Mouse (Mus musculus) forebrain, embryonic 16.5 days (tissue): ENCODE data around the gene Crebbp. TPM values are rescaled to one million over a fixed set of nuclear protein-coding genes. Genes with fewer than 3 reads are reported as not detected.
A peak's percentile ranks its signal among the peaks of the same experiment; 100 is the strongest.
"Not testable (repeated sequence)": the region's sequence is repeated elsewhere in the genome, so short reads cannot be mapped to it uniquely, and the experiment has no call there.

ENCODE experiments used
- ATAC-seq: fragments of 200-750 bp; cut with Nextera tagmentation; 2 replicates; pipeline ENCODE4 v1.8.0; 2017; ENCODE audit warnings: mild to moderate bottlenecking, moderate library complexity
- H3K27ac ChIP-seq: fragments of 300-500 bp; sonication (generic); 2 replicates; pipeline ENCODE4 v1.5.1; 2014; ENCODE audit warnings: low read length, control low read depth
- H3K27me3 ChIP-seq: fragments of 300-500 bp; sonication (generic); replicated peaks from 2 replicates; pipeline ENCODE4 v1.6.1; 2014; ENCODE audit warnings: low read length; ENCODE audit not compliant: control insufficient read depth, insufficient read depth
- H3K36me3 ChIP-seq: fragments of 300-500 bp; sonication (generic); 2 replicates; pipeline ENCODE4 v1.6.1; 2014; ENCODE audit not compliant: control insufficient read depth, insufficient read depth
- H3K4me1 ChIP-seq: fragments of 300-500 bp; sonication (generic); replicated peaks from 2 replicates; pipeline ENCODE4 v1.6.1; 2014; ENCODE audit warnings: low read length; ENCODE audit not compliant: control insufficient read depth, insufficient read depth
- H3K4me2 ChIP-seq: fragments of 300-500 bp; sonication (generic); 2 replicates; pipeline ENCODE4 v1.6.1; 2014; ENCODE audit warnings: mild to moderate bottlenecking, low read length, control low read depth
- H3K4me3 ChIP-seq: fragments of 300-500 bp; sonication (generic); replicated peaks from 2 replicates; pipeline ENCODE4 v1.5.1; 2014; ENCODE audit warnings: mild to moderate bottlenecking, low read length, control low read depth
- H3K9ac ChIP-seq: fragments of 300-500 bp; sonication (generic); replicated peaks from 2 replicates; pipeline ENCODE4 v1.6.1; 2014; ENCODE audit warnings: low read depth, low read length, control low read depth
- H3K9me3 ChIP-seq: fragments of 300-500 bp; sonication (generic); 2 replicates; pipeline ENCODE4 v1.6.1; 2016; ENCODE audit warnings: low read length; ENCODE audit not compliant: control insufficient read depth
- WGBS: fragments of 180-500 bp; shearing (Covaris S2); extraction: QIAGEN DNeasy Blood & Tissue Kit; methylation state at CpG from one replicate; pipeline ENCODE4 v1.1.7; 2014; 5-methylcytosine and 5-hydroxymethylcytosine counted together
- polyA plus RNA-seq: library from polyadenylated mRNA; unstranded; fragments of >200 nt; fragmentation: Nextera tagmentation; extraction: Ambion mirVana; gene quantifications from 2 replicates; pipeline ENCODE4 v1.2.1, GENCODE M21; 2015

Gene Crebbp
- polyA plus RNA-seq, 1 experiment from 2014 or later: 47.4 TPM

- Histone ChIP-seq H3K9ac (no peak overlapping the region), H3K4me3 (no peak overlapping the region), H3K4me1 (no peaks in the 10 kb centered on the region), H3K27ac (no peak overlapping the region), H3K4me2 (no peak overlapping the region), H3K36me3 (peaks cover 42% of the 10 kb centered on the region), H3K27me3 (no peaks in the 10 kb centered on the region), H3K9me3 (no peaks in the 10 kb centered on the region)
- WGBS: 96% methylated on average over 1 of the region's 1 CpGs
- ATAC-seq: no peak
Measured at GRCm38 (mm10) chr16:4097521-4097920, 116.3 kb downstream of the Crebbp start.

- no peak overlapping the region for H3K4me2 ChIP-seq
- no peaks in the 10 kb centered on the region for H3K4me1 ChIP-seq
- no peaks in the 10 kb centered on the region for H3K27me3 ChIP-seq
- no peak overlapping the region for H3K27ac ChIP-seq
- H3K9me3 ChIP-seq: no peaks in the 10 kb centered on the region
- H3K9ac ChIP-seq: no peak overlapping the region
- H3K4me3 ChIP-seq: no peak overlapping the region
- H3K36me3 ChIP-seq: peaks cover 46% of the 10 kb centered on the region
- no peak for ATAC-seq
Measured at GRCm38 (mm10) chr16:4096898-4097297, 116.9 kb downstream of the Crebbp start.

GRCm38 (mm10) chr16:4096141-4096540, 117.7 kb downstream of the Crebbp start:
- Histone ChIP-seq H3K9me3 (no peaks in the 10 kb centered on the region), H3K4me3 (no peak overlapping the region), H3K27me3 (no peaks in the 10 kb centered on the region), H3K27ac (no peak overlapping the region), H3K4me1 (no peaks in the 10 kb centered on the region), H3K4me2 (no peak overlapping the region), H3K9ac (no peak overlapping the region), H3K36me3 (peaks cover 49% of the 10 kb centered on the region)
- WGBS: 91% methylated on average over 3 of the region's 3 CpGs
- ATAC-seq: no peak

GRCm38 (mm10) chr16:4087214-4087913, 126.4 kb downstream of the Crebbp start:
- Histone ChIP-seq H3K4me2 (no peak overlapping the region), H3K4me1 (no peaks in the 10 kb centered on the region), H3K27ac (no peak overlapping the region), H3K9me3 (no peaks in the 10 kb centered on the region), H3K36me3 (peaks cover 57% of the 10 kb centered on the region), H3K9ac (no peak overlapping the region), H3K4me3 (no peak overlapping the region), H3K27me3 (no peaks in the 10 kb centered on the region)
- 95% methylated on average over 8 of the region's 8 CpGs for WGBS
- ATAC-seq: no peak

GRCm38 (mm10) chr16:4085851-4086387, 127.9 kb downstream of the Crebbp start:
- no peaks in the 10 kb centered on the region for H3K27me3 ChIP-seq
- H3K4me2 ChIP-seq: no peak overlapping the region
- H3K9ac ChIP-seq: no peak overlapping the region
- no peaks in the 10 kb centered on the region for H3K4me1 ChIP-seq
- no peak overlapping the region for H3K4me3 ChIP-seq
- 93% methylated on average over 9 of the region's 9 CpGs for WGBS
- H3K9me3 ChIP-seq: no peaks in the 10 kb centered on the region
- no peak for ATAC-seq
- no peak overlapping the region for H3K27ac ChIP-seq
- peaks cover 47% of the 10 kb centered on the region for H3K36me3 ChIP-seq

GRCm38 (mm10) chr16:4085051-4085450, 128.7 kb downstream of the Crebbp start:
- no peaks in the 10 kb centered on the region for H3K27me3 ChIP-seq
- no peaks in the 10 kb centered on the region for H3K4me1 ChIP-seq
- no peak overlapping the region for H3K27ac ChIP-seq
- H3K9ac ChIP-seq: no peak overlapping the region
- H3K36me3 ChIP-seq: peaks cover 39% of the 10 kb centered on the region
- H3K9me3 ChIP-seq: no peaks in the 10 kb centered on the region
- no peak overlapping the region for H3K4me3 ChIP-seq
- H3K4me2 ChIP-seq: no peak overlapping the region
- WGBS: 93% methylated on average over 7 of the region's 7 CpGs
- no peak for ATAC-seq

- H3K27me3 ChIP-seq, ATAC-seq, H3K27ac ChIP-seq, H3K4me1 ChIP-seq, H3K4me3 ChIP-seq, H3K4me2 ChIP-seq, H3K9me3 ChIP-seq, H3K9ac ChIP-seq: not testable (repeated sequence)
- peaks cover 17% of the 10 kb centered on the region for H3K36me3 ChIP-seq
- WGBS: 82% methylated on average over 3 of the region's 3 CpGs
Measured at GRCm38 (mm10) chr16:4080419-4080818, 133.4 kb downstream of the Crebbp start.

- no peak overlapping the region for H3K4me2 ChIP-seq
- no peak overlapping the region for H3K27ac ChIP-seq
- no peaks in the 10 kb centered on the region for H3K27me3 ChIP-seq
- no peak overlapping the region for H3K9ac ChIP-seq
- no peak for ATAC-seq
- peaks cover 8% of the 10 kb centered on the region for H3K4me1 ChIP-seq
- H3K9me3 ChIP-seq: no peaks in the 10 kb centered on the region
- WGBS: 80% methylated on average over 1 of the region's 1 CpGs
- H3K36me3 ChIP-seq: peaks cover 11% of the 10 kb centered on the region
- H3K4me3 ChIP-seq: no peak overlapping the region
Measured at GRCm38 (mm10) chr16:4079656-4080055, 134.1 kb downstream of the Crebbp start.

- peak overlapping the region; percentile 80 for H3K4me2 ChIP-seq
- not testable (repeated sequence) for H3K36me3 ChIP-seq, H3K4me1 ChIP-seq, H3K27ac ChIP-seq, H3K9ac ChIP-seq, ATAC-seq, H3K9me3 ChIP-seq, H3K27me3 ChIP-seq
- 72% methylated on average over 9 of the region's 10 CpGs for WGBS
- peak overlapping the region; percentile 95; the same call in 1 of the 2 replicates for H3K4me3 ChIP-seq
Measured at GRCm38 (mm10) chr16:4078302-4078701, 135.5 kb downstream of the Crebbp start.
